In genomic region chr8:71728240-71728785, GRCm38 (mm10) we compare ENCODE assay signal across 8 mouse cellular contexts. TPM values are rescaled to one million over a fixed set of nuclear protein-coding genes. Genes with fewer than 3 reads are reported as not detected.
DNase-seq lines count a peak whose midpoint lies in the region; ATAC-seq lines count a peak whose summit lies in the region.

No protein-coding gene starts in this region.

- peak overlapping the region; percentile 34; the same call in 1 of the 2 replicates for H3K9ac ChIP-seq in kidney, embryonic 14.5 days (ENCODE audit: low read depth, low read length)
- H3K9ac ChIP-seq in hindbrain, embryonic 14.5 days, result peak overlapping the region; percentile 58
- H3K9ac ChIP-seq in stomach, embryonic 16.5 days (ENCODE audit: low read length), result peak overlapping the region; percentile 44; the same call in 1 of the 2 replicates

- peak overlapping the region; percentile 27 for H3K4me3 ChIP-seq in kidney, embryonic 14.5 days (ENCODE audit: low read length)
- peak overlapping the region; percentile 53 for H3K4me3 ChIP-seq in embryonic facial prominence, embryonic 10.5 days
- peak overlapping the region; percentile 38 for H3K4me3 ChIP-seq in hindbrain, embryonic 14.5 days (replicated peaks; ENCODE audit: low read length)
- H3K4me3 ChIP-seq in stomach, embryonic 16.5 days (replicated peaks; ENCODE audit: low read length), result peak overlapping the region; percentile 31

- H3K27me3 ChIP-seq in kidney, embryonic 14.5 days (ENCODE audit: control insufficient read depth, insufficient read depth, low read length), result peaks cover 25% of the 10 kb centered on the region
- H3K27me3 ChIP-seq in embryonic facial prominence, embryonic 10.5 days (replicated peaks; ENCODE audit: low read depth, poor library complexity, severe bottlenecking), result peaks cover 69% of the 10 kb centered on the region
- H3K27me3 ChIP-seq in hindbrain, embryonic 14.5 days (ENCODE audit: control insufficient read depth, insufficient read depth, low read length), result no peaks in the 10 kb centered on the region
- H3K27me3 ChIP-seq in stomach, embryonic 16.5 days (ENCODE audit: control insufficient read depth, insufficient read depth, low read length), result no peaks in the 10 kb centered on the region; the same call in 1 of the 2 replicates

- ATAC-seq in kidney, embryonic 14.5 days (ENCODE audit: low FRiP score, low TSS enrichment), result peak; percentile 44
- ATAC-seq in hindbrain, embryonic 14.5 days (ENCODE audit: low FRiP score), result peak; percentile 47
- ATAC-seq in megakaryocyte, adult 5-6 weeks (ENCODE audit: poor library complexity, severe bottlenecking), result peak; percentile 41
- peak; percentile 41; the same call in 1 of the 2 replicates for ATAC-seq in stomach, embryonic 16.5 days (ENCODE audit: insufficient read depth, low FRiP score)

- H3K4me1 ChIP-seq in kidney, embryonic 14.5 days (ENCODE audit: control insufficient read depth, insufficient read depth, low read length), result 0 out of 2 replicates have a peak, but pooled peaks cover 4% of the 10 kb centered on the region
- peaks cover 25% of the 10 kb centered on the region for H3K4me1 ChIP-seq in embryonic facial prominence, embryonic 10.5 days
- H3K4me1 ChIP-seq in hindbrain, embryonic 14.5 days (replicated peaks; ENCODE audit: control insufficient read depth, insufficient read depth, low read length), result peaks cover 23% of the 10 kb centered on the region
- H3K4me1 ChIP-seq in stomach, embryonic 16.5 days (ENCODE audit: control insufficient read depth, insufficient read depth, low read length), result peaks cover 14% of the 10 kb centered on the region

- H3K4me2 ChIP-seq in kidney, embryonic 14.5 days (replicated peaks; ENCODE audit: low read depth, low read length), result peak overlapping the region; percentile 55
- peak overlapping the region; percentile 78 for H3K4me2 ChIP-seq in hindbrain, embryonic 14.5 days (replicated peaks)
- peak overlapping the region; percentile 64 for H3K4me2 ChIP-seq in stomach, embryonic 16.5 days (ENCODE audit: low read depth, low read length)

- H3K27ac ChIP-seq in kidney, embryonic 14.5 days (ENCODE audit: low read depth, low read length), result no peak overlapping the region
- H3K27ac ChIP-seq in embryonic facial prominence, embryonic 10.5 days (replicated peaks), result no peak overlapping the region
- H3K27ac ChIP-seq in hindbrain, embryonic 14.5 days, result peak overlapping the region; percentile 90
- H3K27ac ChIP-seq in stomach, embryonic 16.5 days (ENCODE audit: low read length), result no peak overlapping the region

- DNase-seq in kidney, adult 9 months, result no peak
- DNase-seq in MN1 (ENCODE audit: low spot score), result peak; percentile 67
- DNase-seq in embryonic facial prominence, embryonic 10.5 days (ENCODE audit: low spot score), result peak; percentile 62
- peak; percentile 72 for DNase-seq in hindbrain, embryonic 14.5 days (ENCODE audit: low spot score)
- DNase-seq in ovary, adult 18-20 months (ENCODE audit: low spot score), result no peak

- no peaks in the 10 kb centered on the region for H3K9me3 ChIP-seq in kidney, embryonic 14.5 days (ENCODE audit: control insufficient read depth, low read length)
- no peaks in the 10 kb centered on the region for H3K9me3 ChIP-seq in embryonic facial prominence, embryonic 10.5 days
- no peaks in the 10 kb centered on the region for H3K9me3 ChIP-seq in hindbrain, embryonic 14.5 days (ENCODE audit: control insufficient read depth, low read length)
- H3K9me3 ChIP-seq in stomach, embryonic 16.5 days (replicated peaks; ENCODE audit: control insufficient read depth, low read length), result no peaks in the 10 kb centered on the region

- WGBS in kidney, embryonic 14.5 days, result 7% methylated on average over 19 of the region's 21 CpGs
- WGBS in embryonic facial prominence, embryonic 10.5 days, result 8% methylated on average over 21 of the region's 21 CpGs
- WGBS in hindbrain, embryonic 14.5 days, result 7% methylated on average over 21 of the region's 21 CpGs
- 5% methylated on average over 21 of the region's 21 CpGs for WGBS in stomach, embryonic 16.5 days

- H3K36me3 ChIP-seq in kidney, embryonic 14.5 days (ENCODE audit: control insufficient read depth, insufficient read depth, low read length), result no peaks in the 10 kb centered on the region
- no peaks in the 10 kb centered on the region for H3K36me3 ChIP-seq in embryonic facial prominence, embryonic 10.5 days (replicated peaks)
- H3K36me3 ChIP-seq in hindbrain, embryonic 14.5 days (replicated peaks; ENCODE audit: control insufficient read depth, insufficient read depth), result no peaks in the 10 kb centered on the region
- no peaks in the 10 kb centered on the region for H3K36me3 ChIP-seq in stomach, embryonic 16.5 days (ENCODE audit: control insufficient read depth, insufficient read depth, low read length)

RNA-seq across cellular contexts. Expression of gene Fcho1, which starts 2.8 kb away (rescaled TPM):
- 5.5 and 6.5 TPM in 2 replicates for polyA plus RNA-seq in kidney, embryonic 14.5 days (2014; fragmentation: Nextera tagmentation; extraction: Ambion mirVana)
- polyA plus RNA-seq in embryonic facial prominence, embryonic 10.5 days (2016; fragmentation: Nextera tagmentation; extraction: Ambion mirVana), result 6.0 and 7.9 TPM in 2 replicates
- polyA plus RNA-seq in hindbrain, embryonic 14.5 days (2014; fragmentation: Nextera tagmentation; extraction: Ambion mirVana), result 57.3 and 61.0 TPM in 2 replicates
- total RNA-seq in megakaryocyte, adult 5-6 weeks (2015), result 28.4 and 30.9 TPM in 2 replicates
- total RNA-seq in megakaryocyte, adult 5-6 weeks (2017), result 39.6 and 41.2 TPM in 2 replicates
- 6.1 and 7.0 TPM in 2 replicates for polyA plus RNA-seq in stomach, embryonic 16.5 days (2015; fragmentation: Nextera tagmentation; extraction: Ambion mirVana)

RNA-seq across cellular contexts. Expression of gene B3gnt3, which starts 26.7 kb away (rescaled TPM):
- polyA plus RNA-seq in kidney, embryonic 14.5 days (2014; fragmentation: Nextera tagmentation; extraction: Ambion mirVana), result 1.1 and 1.6 TPM in 2 replicates
- 0.54 and 0.72 TPM in 2 replicates for polyA plus RNA-seq in embryonic facial prominence, embryonic 10.5 days (2016; fragmentation: Nextera tagmentation; extraction: Ambion mirVana)
- 0.21 and 0.41 TPM in 2 replicates for polyA plus RNA-seq in hindbrain, embryonic 14.5 days (2014; fragmentation: Nextera tagmentation; extraction: Ambion mirVana)
- 0.36 and 0.89 TPM in 2 replicates for total RNA-seq in megakaryocyte, adult 5-6 weeks (2015)
- 0.18 TPM in 1 of 2 replicates, not detected in the other for total RNA-seq in megakaryocyte, adult 5-6 weeks (2017)
- 12.2 and 15.0 TPM in 2 replicates for polyA plus RNA-seq in stomach, embryonic 16.5 days (2015; fragmentation: Nextera tagmentation; extraction: Ambion mirVana)

RNA-seq across cellular contexts. Expression of gene Insl3, which starts 39.3 kb away (rescaled TPM):
- 1.2 TPM in 1 of 2 replicates, not detected in the other for polyA plus RNA-seq in kidney, embryonic 14.5 days (2014; fragmentation: Nextera tagmentation; extraction: Ambion mirVana)
- polyA plus RNA-seq in embryonic facial prominence, embryonic 10.5 days (2016; fragmentation: Nextera tagmentation; extraction: Ambion mirVana), result 0.55 TPM in 1 of 2 replicates, not detected in the other
- polyA plus RNA-seq in hindbrain, embryonic 14.5 days (2014; fragmentation: Nextera tagmentation; extraction: Ambion mirVana), result 1.4 and 1.5 TPM in 2 replicates
- total RNA-seq in megakaryocyte, adult 5-6 weeks (2015), result 2.9 and 4.2 TPM in 2 replicates
- total RNA-seq in megakaryocyte, adult 5-6 weeks (2017), result 1.1 and 2.4 TPM in 2 replicates
- 1.1 and 1.7 TPM in 2 replicates for polyA plus RNA-seq in stomach, embryonic 16.5 days (2015; fragmentation: Nextera tagmentation; extraction: Ambion mirVana)

RNA-seq across cellular contexts. Expression of gene Jak3, which starts 52.2 kb away (rescaled TPM):
- polyA plus RNA-seq in kidney, embryonic 14.5 days (2014; fragmentation: Nextera tagmentation; extraction: Ambion mirVana), result 3.0 and 5.2 TPM in 2 replicates
- polyA plus RNA-seq in embryonic facial prominence, embryonic 10.5 days (2016; fragmentation: Nextera tagmentation; extraction: Ambion mirVana), result 3.6 and 4.0 TPM in 2 replicates
- polyA plus RNA-seq in hindbrain, embryonic 14.5 days (2014; fragmentation: Nextera tagmentation; extraction: Ambion mirVana), result 5.4 TPM in 2 replicates
- total RNA-seq in megakaryocyte, adult 5-6 weeks (2015), result 4.8 and 5.0 TPM in 2 replicates
- 2.6 and 5.2 TPM in 2 replicates for total RNA-seq in megakaryocyte, adult 5-6 weeks (2017)
- 9.3 and 9.5 TPM in 2 replicates for polyA plus RNA-seq in stomach, embryonic 16.5 days (2015; fragmentation: Nextera tagmentation; extraction: Ambion mirVana)

RNA-seq across cellular contexts. Expression of gene Unc13a, which starts 56.8 kb away (rescaled TPM):
- polyA plus RNA-seq in kidney, embryonic 14.5 days (2014; fragmentation: Nextera tagmentation; extraction: Ambion mirVana), result 0.50 and 0.53 TPM in 2 replicates
- 2.2 TPM in 2 replicates for polyA plus RNA-seq in embryonic facial prominence, embryonic 10.5 days (2016; fragmentation: Nextera tagmentation; extraction: Ambion mirVana)
- 16.6 and 16.7 TPM in 2 replicates for polyA plus RNA-seq in hindbrain, embryonic 14.5 days (2014; fragmentation: Nextera tagmentation; extraction: Ambion mirVana)
- total RNA-seq in megakaryocyte, adult 5-6 weeks (2015), result 0.11 TPM in 1 of 2 replicates, not detected in the other
- total RNA-seq in megakaryocyte, adult 5-6 weeks (2017), result 1.1 TPM in 1 of 2 replicates, not detected in the other
- polyA plus RNA-seq in stomach, embryonic 16.5 days (2015; fragmentation: Nextera tagmentation; extraction: Ambion mirVana), result 1.1 and 1.2 TPM in 2 replicates

Comparison
In these comparisons a context has a peak if more than half of its experiments do, and no peak if none do; other contexts are left out.
1. DNase-seq: peak in MN1 (single experiment), embryonic facial prominence, embryonic 10.5 days (single experiment) and hindbrain, embryonic 14.5 days (single experiment); none in kidney, adult 9 months (single experiment) and ovary, adult 18-20 months (single experiment).
2. Peak in every context shown above with its lines, with median percentiles within 50 percentile points of each other: ATAC-seq, H3K4me2 ChIP-seq, H3K4me3 ChIP-seq and H3K9ac ChIP-seq.